Mouse (Mus musculus) telencephalon, adult 2 months (tissue): ENCODE data around the gene Krtap10-10.

Experiments used
- DNase-seq: peaks from one replicate; pipeline ENCODE4 v3.0.0-alpha.2; 2011; ENCODE audit warnings: low read depth, low spot score

The Krtap10-10 gene

DNA sequence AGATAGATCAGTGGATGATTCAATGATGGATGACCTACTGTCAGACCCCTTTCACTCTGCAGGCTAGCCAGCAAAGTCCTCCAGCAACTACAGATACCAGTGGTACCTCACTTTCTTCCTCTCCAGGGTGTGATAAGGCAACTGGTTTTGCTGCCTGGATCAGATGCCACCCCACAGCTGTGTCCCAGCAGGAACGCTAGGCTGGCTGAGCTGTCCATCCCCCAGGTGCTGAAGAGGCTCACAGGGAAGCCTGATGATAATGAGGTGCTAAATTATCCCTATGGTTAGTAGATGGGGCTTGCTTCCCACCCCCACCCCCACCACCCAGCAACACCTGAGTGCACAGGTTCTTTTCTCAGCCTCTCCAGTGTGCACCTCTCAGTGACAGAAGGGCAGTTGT lies 31.8 kb downstream of the Krtap10-10 start:
- no peak for DNase-seq

DNA sequence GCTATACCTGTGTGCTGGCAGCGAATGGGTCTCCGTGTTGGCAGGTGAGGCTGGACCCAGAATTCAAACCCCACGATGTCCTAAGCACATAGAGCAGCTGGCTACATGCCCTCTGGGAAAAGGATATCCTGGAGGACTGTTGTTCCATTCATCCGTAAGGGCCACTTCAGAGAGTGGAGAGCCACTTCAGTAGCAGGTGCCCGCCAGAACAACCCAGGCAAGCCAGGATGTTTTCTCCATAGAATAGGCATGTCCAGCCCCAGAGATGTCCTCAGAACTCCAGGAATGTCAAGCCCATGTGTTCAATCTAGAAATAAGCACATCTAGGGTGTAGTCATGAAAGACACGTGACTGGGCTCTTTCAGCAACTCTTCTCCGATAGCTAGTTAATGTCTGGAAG lies 33.9 kb downstream of the Krtap10-10 start:
- DNase-seq, result no peak

- no peak for DNase-seq
These were observed 43.2 kb downstream of the Krtap10-10 start for GRCm38 (mm10) chr10:77878985-77879384.

GRCm38 (mm10) chr10:77880305-77880704 lies 44.6 kb downstream of the Krtap10-10 start:
- DNase-seq, result no peak

- DNase-seq, result no peak
These were observed 46.8 kb downstream of the Krtap10-10 start for GRCm38 (mm10) chr10:77882553-77882952.

GRCm38 (mm10) chr10:77886007-77886747 lies 50.4 kb downstream of the Krtap10-10 start:
- DNase-seq, result no peak
